Mouse (Mus musculus) spleen, postnatal 10 days (tissue): ENCODE measurements around the gene Ncs1.
A peak's percentile ranks its signal among the peaks of the same experiment; 100 is the strongest.

ENCODE experiments used
- DNase-seq, 2 experiments: peaks; one replicate each; pipeline ENCODE4 v3.0.0; 2021 to 2022; ENCODE audit warnings: low spot score in 2 of 2

Gene Ncs1

GRCm38 (mm10) chr2:31244216-31244615 lies 1.4 kb upstream of the Ncs1 start:
- no peak for DNase-seq

- DNase-seq: no peak
These were observed 572 bp upstream of the Ncs1 start for GRCm38 (mm10) chr2:31245051-31245450.

- no peak for DNase-seq
These were observed 788 bp downstream of the Ncs1 start for GRCm38 (mm10) chr2:31246251-31246971.

GRCm38 (mm10) chr2:31248856-31249255 lies 3.2 kb downstream of the Ncs1 start:
- no peak for DNase-seq

- DNase-seq: no peak
These were observed 6.5 kb downstream of the Ncs1 start for GRCm38 (mm10) chr2:31252167-31252566.

- no peak for DNase-seq
These were observed 7.8 kb downstream of the Ncs1 start for GRCm38 (mm10) chr2:31253463-31253862.

GRCm38 (mm10) chr2:31254806-31255205 lies 9.2 kb downstream of the Ncs1 start:
- DNase-seq: no peak

- peak; percentile 34 to 82 for DNase-seq
These were observed 10.6 kb downstream of the Ncs1 start for GRCm38 (mm10) chr2:31255952-31256938.

- DNase-seq: no peak
These were observed 11.5 kb downstream of the Ncs1 start for GRCm38 (mm10) chr2:31257096-31257495.

- DNase-seq: peak; percentile 26 to 69
These were observed 13.2 kb downstream of the Ncs1 start for GRCm38 (mm10) chr2:31258609-31259366.

- DNase-seq: no peak
These were observed 13.8 kb downstream of the Ncs1 start for GRCm38 (mm10) chr2:31259367-31259920.

- no peak for DNase-seq
These were observed 14.9 kb downstream of the Ncs1 start for GRCm38 (mm10) chr2:31260549-31260948.

- DNase-seq: no peak
These were observed 17.4 kb downstream of the Ncs1 start for GRCm38 (mm10) chr2:31263039-31263461.

- peak in 1 of 2 experiments; percentile 43 for DNase-seq
These were observed 18.2 kb downstream of the Ncs1 start for GRCm38 (mm10) chr2:31263746-31264378.

GRCm38 (mm10) chr2:31267447-31267846 lies 21.8 kb downstream of the Ncs1 start:
- no peak for DNase-seq

GRCm38 (mm10) chr2:31268631-31269030 lies 23.0 kb downstream of the Ncs1 start:
- no peak for DNase-seq

GRCm38 (mm10) chr2:31269188-31269587 lies 23.6 kb downstream of the Ncs1 start:
- DNase-seq: no peak

- no peak for DNase-seq
These were observed 24.2 kb downstream of the Ncs1 start for GRCm38 (mm10) chr2:31269847-31270246.

GRCm38 (mm10) chr2:31270470-31270869 lies 24.8 kb downstream of the Ncs1 start:
- no peak for DNase-seq

- peak in 1 of 2 experiments; percentile 27 for DNase-seq
These were observed 25.4 kb downstream of the Ncs1 start for GRCm38 (mm10) chr2:31271071-31271470.

- no peak for DNase-seq
These were observed 29.4 kb downstream of the Ncs1 start for GRCm38 (mm10) chr2:31274993-31275392.
